Mouse (Mus musculus): ENCODE measurements around the gene U2surp. TPM values are rescaled to one million over a fixed set of nuclear protein-coding genes. Genes with fewer than 3 reads are reported as not detected.

The U2surp gene
- polyA plus RNA-seq, 1 experiment from 2014 or later: 162 TPM

- ATAC-seq (replicated peaks): no peak
- no peak overlapping the region for H3K4me2 ChIP-seq (replicated peaks)
- no peak overlapping the region for H3K4me3 ChIP-seq
- no peaks in the 10 kb centered on the region for H3K9me3 ChIP-seq
- no peaks in the 10 kb centered on the region for H3K27me3 ChIP-seq
- peaks cover 5% of the 10 kb centered on the region; the same call in 1 of the 2 replicates for H3K4me1 ChIP-seq
- 64% methylated on average over 4 of the region's 4 CpGs for WGBS
- H3K9ac ChIP-seq (replicated peaks): no peak overlapping the region
- no peak overlapping the region for H3K27ac ChIP-seq (replicated peaks)
- H3K36me3 ChIP-seq: no peaks in the 10 kb centered on the region
Measured at GRCm38 (mm10) chr9:95436294-95436613, 75.5 kb downstream of the U2surp start.

GRCm38 (mm10) chr9:95435506-95436293 is 76.1 kb downstream of the U2surp start:
- Histone ChIP-seq H3K4me3 (no peak overlapping the region), H3K4me1 (peaks cover 5% of the 10 kb centered on the region; the same call in 1 of the 2 replicates), H3K4me2 (replicated peaks) (no peak overlapping the region), H3K27me3 (no peaks in the 10 kb centered on the region), H3K9ac (replicated peaks) (no peak overlapping the region), H3K9me3 (no peaks in the 10 kb centered on the region), H3K36me3 (no peaks in the 10 kb centered on the region), H3K27ac (replicated peaks) (no peak overlapping the region)
- 39% methylated on average over 20 of the region's 20 CpGs for WGBS
- no peak for ATAC-seq (replicated peaks)

- H3K4me1 ChIP-seq: no peaks in the 10 kb centered on the region
- no peak for ATAC-seq (replicated peaks)
- no peaks in the 10 kb centered on the region for H3K27me3 ChIP-seq
- H3K9ac ChIP-seq (replicated peaks): no peak overlapping the region
- no peaks in the 10 kb centered on the region for H3K36me3 ChIP-seq
- H3K4me3 ChIP-seq: no peak overlapping the region
- no peak overlapping the region for H3K4me2 ChIP-seq (replicated peaks)
- no peak overlapping the region for H3K27ac ChIP-seq (replicated peaks)
- 89% methylated on average over 4 of the region's 4 CpGs for WGBS
- no peaks in the 10 kb centered on the region for H3K9me3 ChIP-seq
Measured at GRCm38 (mm10) chr9:95428277-95428676, 83.5 kb downstream of the U2surp start.

DNA sequence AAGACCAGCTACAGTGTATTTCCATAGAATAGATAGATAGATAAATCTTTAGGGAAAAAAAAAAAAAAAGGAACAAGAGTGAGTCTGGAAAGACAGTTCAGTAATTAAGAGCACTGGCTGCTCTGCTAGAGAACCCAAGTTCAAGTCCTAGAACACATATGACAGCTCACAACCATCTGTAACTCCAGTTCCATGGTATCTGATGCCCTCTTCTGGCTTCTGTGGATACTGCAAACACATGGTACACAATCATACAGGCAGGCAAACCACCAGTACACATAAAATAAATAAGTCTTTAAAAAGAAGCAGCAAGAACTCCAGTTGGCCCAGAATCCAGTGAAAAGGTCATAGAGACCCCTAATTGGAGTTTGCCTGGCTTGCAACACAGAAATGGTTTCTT is 97.9 kb downstream of the U2surp start:
- H3K9me3 ChIP-seq: no peaks in the 10 kb centered on the region
- H3K27ac ChIP-seq (replicated peaks): no peak overlapping the region
- ATAC-seq (replicated peaks): no peak
- H3K36me3 ChIP-seq: no peaks in the 10 kb centered on the region
- no peak overlapping the region for H3K4me2 ChIP-seq (replicated peaks)
- no peaks in the 10 kb centered on the region for H3K4me1 ChIP-seq
- no peaks in the 10 kb centered on the region for H3K27me3 ChIP-seq
- no peak overlapping the region for H3K9ac ChIP-seq (replicated peaks)
- no peak overlapping the region for H3K4me3 ChIP-seq

- no peaks in the 10 kb centered on the region for H3K9me3 ChIP-seq
- peaks cover 9% of the 10 kb centered on the region for H3K4me1 ChIP-seq
- no peak overlapping the region for H3K4me2 ChIP-seq (replicated peaks)
- no peak overlapping the region for H3K4me3 ChIP-seq
- 86% methylated on average over 4 of the region's 4 CpGs for WGBS
- no peaks in the 10 kb centered on the region for H3K27me3 ChIP-seq
- no peak overlapping the region for H3K27ac ChIP-seq (replicated peaks)
- ATAC-seq (replicated peaks): no peak
- no peaks in the 10 kb centered on the region for H3K36me3 ChIP-seq
- no peak overlapping the region for H3K9ac ChIP-seq (replicated peaks)
Measured at GRCm38 (mm10) chr9:95412047-95412446, 99.7 kb downstream of the U2surp start.

DNA sequence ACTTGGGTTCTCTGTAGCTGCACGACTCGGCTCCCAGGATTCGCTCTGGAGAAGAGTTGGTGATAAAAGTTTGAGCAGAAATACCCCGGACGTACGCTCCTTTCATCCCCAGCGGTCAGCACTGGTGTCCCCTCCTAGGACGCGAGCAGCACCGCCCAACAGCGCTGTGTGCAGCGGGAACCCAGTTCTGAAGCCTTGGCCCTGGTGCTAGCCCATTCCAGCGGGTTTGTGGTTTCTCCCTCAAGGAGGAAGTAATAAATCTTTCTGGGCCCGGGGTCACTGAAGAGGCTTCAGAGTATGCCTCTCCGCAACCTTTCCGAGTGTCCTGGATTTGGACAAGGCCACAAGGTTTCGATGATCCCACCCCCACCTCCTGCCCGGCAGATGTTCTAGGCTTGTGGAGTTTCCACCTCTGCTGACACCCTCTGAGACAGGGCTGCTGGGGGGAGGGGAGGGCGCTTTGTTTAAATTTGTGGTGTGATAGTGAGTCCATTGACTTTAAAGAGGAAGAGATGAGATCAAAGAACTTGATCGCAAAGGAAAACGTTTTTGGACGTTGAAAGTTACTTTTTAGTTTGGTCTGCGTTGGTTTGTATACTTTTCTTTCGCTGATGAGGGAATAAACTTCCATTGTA is 104.1 kb downstream of the U2surp start:
- Histone ChIP-seq H3K9ac (replicated peaks) (peak overlapping the region; percentile 80), H3K4me1 (peaks cover 22% of the 10 kb centered on the region), H3K27ac (replicated peaks) (peak overlapping the region; percentile 93), H3K27me3 (no peaks in the 10 kb centered on the region), H3K9me3 (no peaks in the 10 kb centered on the region), H3K4me3 (peak overlapping the region; percentile 90), H3K4me2 (replicated peaks) (peak overlapping the region; percentile 94), H3K36me3 (no peaks in the 10 kb centered on the region)
- no peak for ATAC-seq (replicated peaks)
- 3% methylated on average over 24 of the region's 24 CpGs for WGBS

Other genes with a start within 250 kb of the U2surp start
- 13.0 and 13.3 TPM in 2 replicates for gene Chst2, start 105.3 kb downstream of the U2surp start, polyA plus RNA-seq (2015; fragmentation: Nextera tagmentation; extraction: Ambion mirVana)
- 2.9 and 3.2 TPM in 2 replicates for gene Paqr9, start 47.7 kb upstream of the U2surp start, polyA plus RNA-seq (2015; fragmentation: Nextera tagmentation; extraction: Ambion mirVana)
- 2.0 and 2.4 TPM in 2 replicates for gene Pcolce2, start 125.6 kb upstream of the U2surp start, polyA plus RNA-seq (2015; fragmentation: Nextera tagmentation; extraction: Ambion mirVana)
- 6.5 and 6.9 TPM in 2 replicates for gene Trpc1, start 238.4 kb upstream of the U2surp start, polyA plus RNA-seq (2015; fragmentation: Nextera tagmentation; extraction: Ambion mirVana)

Data from forebrain, embryonic 15.5 days (tissue).